Mouse (Mus musculus): ENCODE data around the gene Mst1.
A peak's percentile ranks its signal among the peaks of the same experiment; 100 is the strongest.

Gene Mst1

GRCm38 (mm10) chr9:108058291-108058690, 21.9 kb upstream of the Mst1 start:
- DNase-seq, result no peak

- no peak for DNase-seq
Measured at GRCm38 (mm10) chr9:108062142-108062541, 18.1 kb upstream of the Mst1 start.

DNA sequence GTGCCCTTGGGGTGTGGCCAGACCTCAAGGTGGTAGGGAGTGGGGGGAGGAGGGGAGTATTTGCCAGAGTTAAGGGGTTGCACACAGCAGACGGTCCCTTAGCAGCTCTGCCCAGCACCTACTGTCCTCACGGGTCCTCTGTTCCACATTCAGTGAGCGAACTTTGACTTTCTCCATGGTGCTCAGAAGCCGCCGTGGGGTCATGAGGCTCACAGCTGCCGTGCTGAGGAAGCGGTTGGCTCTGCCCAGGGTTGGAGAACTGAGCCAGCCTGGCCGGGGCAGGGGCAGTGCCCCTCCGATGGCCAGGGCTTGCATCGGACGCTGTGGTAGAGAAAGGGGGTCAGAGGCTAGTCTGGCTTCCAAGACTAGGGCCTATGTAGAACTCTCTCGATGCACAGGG, 16.9 kb upstream of the Mst1 start:
- no peak for DNase-seq

- DNase-seq, result peak; percentile 67
Measured at GRCm38 (mm10) chr9:108065491-108066011, 14.7 kb upstream of the Mst1 start.

DNA sequence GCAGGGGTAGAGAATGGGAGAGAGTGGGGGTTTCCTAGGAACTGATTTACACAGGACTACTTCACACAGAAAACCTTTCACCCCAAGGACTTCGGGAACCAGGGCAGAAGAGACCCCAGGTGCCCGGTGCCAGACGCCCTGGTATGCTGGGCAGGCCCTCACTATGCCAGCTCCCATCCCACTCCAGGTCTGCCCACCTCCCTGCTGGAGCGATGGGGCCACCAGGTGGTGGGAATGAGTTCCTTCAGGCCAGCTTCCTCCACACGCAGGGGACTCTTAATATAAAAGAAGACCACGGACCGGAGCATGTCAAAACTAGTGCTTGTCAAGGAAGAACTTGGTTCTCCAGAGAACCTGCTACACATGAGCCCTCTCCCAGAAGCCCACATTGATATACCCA, 13.0 kb upstream of the Mst1 start:
- no peak for DNase-seq

DNA sequence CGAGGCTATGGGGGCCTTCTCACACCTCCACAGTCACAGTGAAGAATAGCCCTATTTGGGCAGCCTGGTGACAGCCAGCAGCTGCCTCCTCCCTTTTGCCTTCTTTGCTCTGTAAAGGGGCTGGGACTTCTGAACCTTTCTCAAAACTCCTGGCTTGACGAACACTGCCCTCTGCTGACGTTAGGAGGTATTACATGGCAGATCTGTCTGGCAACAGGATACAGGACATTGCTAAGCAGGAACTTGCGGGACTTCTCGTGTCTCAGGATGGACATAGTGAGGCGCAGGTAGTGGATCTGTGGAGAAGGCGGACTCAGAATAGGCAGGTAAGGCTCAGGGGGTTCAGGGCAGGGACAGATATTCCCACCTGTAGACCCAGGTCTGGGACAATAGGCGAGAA, 12.3 kb upstream of the Mst1 start:
- DNase-seq, result peak; percentile 82

GRCm38 (mm10) chr9:108069007-108069406, 11.2 kb upstream of the Mst1 start:
- no peak for DNase-seq

DNA sequence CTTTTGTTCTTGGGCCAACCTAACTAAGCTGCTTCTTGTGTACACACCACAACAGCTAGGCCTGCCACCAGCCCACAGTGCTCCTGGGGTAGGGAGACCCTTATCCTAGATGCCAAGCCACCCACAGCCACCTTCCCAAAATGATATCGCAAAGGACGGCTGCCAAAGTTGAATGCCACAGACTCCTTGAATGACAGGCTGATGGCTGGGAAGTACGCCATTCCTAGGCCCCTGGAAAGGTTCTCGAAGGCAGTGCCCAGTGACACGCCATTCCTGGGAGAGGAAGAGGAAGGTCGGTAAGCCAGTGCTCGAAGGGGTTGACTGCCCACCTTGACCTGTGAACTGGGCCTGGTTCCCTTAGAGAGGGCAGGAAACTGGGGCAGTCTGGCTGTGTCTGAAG, 10.7 kb upstream of the Mst1 start:
- no peak for DNase-seq

DNA sequence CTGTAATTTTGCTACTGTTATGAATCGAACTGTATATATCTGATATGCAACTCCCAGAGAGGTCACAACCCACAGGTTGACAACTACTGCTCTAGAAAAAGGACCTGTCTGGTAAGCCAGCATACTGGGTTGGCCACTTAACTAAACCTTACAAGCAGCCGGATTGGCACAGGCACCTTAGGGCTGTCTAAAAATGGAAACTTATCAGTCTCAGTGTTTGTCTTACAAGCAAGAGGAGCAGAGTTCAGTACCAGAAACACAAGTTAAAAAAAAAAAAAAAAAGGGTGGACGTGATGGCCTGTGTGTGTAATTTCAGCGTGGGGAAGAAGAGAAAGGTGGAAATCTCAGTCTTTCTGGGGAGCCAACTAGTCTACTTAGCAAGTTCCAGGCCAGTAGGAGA, 8.4 kb upstream of the Mst1 start:
- DNase-seq, result no peak

DNA sequence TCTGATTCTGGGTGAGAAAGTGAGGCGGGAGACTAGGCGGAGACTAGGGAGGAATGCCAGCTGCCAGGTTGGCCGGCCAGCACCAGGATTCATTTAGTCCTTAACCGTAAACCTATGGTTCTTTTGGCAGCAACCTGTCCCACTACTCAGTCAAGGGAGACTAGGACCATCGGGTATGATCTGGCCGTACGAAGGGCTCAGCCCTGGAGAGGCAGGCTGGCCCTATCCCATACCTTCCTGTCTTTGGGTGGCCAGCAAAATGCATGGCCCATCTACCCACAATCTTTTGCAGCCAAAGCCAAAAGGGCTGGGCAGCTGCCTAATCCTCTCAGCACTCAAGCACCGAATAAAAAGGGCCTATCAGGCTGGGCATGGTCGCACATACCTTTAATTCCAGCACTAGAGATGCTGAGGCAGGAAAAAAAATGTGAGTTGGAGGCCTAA, 7.7 kb upstream of the Mst1 start:
- no peak for DNase-seq

DNA sequence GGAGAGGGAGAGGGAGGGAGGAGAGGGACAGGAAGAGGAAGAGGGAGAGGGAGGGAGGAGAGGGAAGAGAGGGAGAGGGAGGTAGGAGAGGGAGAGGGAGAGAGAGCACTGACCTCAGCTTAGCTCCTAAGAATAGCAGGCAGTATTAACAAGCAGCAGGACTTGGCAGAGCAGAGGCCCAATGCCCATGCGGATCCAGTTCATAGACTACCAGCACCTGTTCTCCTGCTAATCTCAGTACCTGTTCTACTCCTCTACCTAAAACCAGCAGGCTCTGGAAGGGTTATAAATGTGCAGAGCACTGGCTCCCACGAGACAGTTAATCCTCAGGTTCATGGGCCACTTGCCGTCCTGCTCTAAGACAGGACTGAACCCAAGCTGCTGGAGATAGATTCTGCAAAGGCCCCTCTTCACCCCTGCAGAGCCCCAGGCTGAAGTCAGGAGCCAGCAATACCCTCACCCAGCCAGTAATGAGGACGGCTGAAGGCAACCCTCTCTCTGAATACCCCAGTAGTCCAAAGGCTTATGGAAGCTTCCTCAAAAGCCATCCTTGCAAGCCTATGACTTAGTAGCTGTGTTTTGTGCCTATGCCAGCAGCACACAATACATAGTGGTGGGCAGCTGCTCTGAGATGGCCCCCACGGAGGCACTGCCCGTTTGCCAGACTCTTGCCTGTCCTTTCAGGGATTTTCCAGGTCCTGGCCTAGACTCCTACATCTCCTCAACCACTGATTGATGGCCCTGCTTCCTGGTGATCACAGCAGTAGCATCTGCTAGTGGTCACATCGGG, 6.9 kb upstream of the Mst1 start:
- DNase-seq, result no peak

DNA sequence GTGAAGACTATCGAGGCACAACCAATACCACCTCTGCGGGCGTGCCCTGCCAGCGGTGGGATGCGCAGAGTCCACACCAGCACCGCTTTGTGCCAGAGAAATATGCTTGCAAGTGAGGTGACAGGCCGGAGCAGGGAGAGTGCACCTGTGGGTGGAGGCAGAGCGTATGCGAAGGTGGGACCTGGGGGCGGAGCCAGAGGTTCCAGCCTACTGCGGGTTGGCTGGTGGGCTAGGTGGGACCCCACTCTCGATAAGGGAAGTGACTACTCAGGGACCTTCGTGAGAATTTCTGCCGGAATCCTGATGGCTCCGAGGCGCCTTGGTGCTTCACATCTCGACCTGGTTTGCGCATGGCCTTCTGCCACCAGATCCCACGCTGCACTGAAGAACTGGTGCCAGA, 2.3 kb downstream of the Mst1 start:
- DNase-seq, result no peak

DNA sequence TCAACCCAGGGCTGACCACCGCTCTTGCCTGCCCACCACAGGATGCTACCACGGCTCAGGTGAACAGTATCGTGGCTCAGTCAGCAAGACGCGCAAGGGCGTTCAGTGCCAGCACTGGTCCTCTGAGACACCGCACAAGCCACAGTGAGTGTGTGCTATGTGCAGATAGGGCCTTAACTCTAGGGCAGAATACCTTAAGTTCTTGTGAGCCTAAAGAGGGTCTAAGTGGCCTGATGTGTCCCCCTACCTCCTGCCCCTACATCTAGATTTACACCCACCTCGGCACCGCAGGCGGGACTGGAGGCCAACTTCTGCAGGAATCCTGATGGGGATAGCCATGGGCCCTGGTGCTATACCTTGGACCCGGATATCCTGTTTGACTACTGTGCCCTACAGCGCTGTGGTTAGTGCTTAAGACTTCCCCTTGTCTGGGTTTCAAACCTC, 2.8 kb downstream of the Mst1 start, which contains the start of gene Rnf123:
TSS of gene Rnf123 (minus strand) at position 359 of the 444 bp plus-strand sequence.
- no peak for DNase-seq

DNA sequence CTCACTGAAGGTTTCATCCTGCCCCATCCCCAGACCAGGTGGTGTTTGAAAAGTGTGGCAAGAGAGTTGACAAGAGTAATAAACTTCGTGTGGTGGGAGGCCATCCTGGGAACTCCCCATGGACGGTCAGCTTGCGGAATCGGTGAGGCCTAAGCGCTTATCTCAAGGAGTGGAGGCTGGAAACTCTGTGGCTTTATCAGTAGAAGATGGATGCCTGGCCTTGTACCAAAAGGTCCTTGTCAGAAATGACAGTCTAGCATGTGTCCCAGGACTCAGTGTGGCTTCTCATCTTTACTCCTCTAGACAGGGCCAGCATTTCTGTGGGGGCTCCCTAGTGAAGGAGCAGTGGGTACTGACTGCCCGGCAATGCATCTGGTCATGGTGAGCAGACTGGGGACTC, 3.3 kb downstream of the Mst1 start:
- no peak for DNase-seq

GRCm38 (mm10) chr9:108085261-108085660, 5.0 kb downstream of the Mst1 start:
- DNase-seq, result no peak

GRCm38 (mm10) chr9:108090611-108091120, 10.4 kb downstream of the Mst1 start:
- no peak for DNase-seq

DNA sequence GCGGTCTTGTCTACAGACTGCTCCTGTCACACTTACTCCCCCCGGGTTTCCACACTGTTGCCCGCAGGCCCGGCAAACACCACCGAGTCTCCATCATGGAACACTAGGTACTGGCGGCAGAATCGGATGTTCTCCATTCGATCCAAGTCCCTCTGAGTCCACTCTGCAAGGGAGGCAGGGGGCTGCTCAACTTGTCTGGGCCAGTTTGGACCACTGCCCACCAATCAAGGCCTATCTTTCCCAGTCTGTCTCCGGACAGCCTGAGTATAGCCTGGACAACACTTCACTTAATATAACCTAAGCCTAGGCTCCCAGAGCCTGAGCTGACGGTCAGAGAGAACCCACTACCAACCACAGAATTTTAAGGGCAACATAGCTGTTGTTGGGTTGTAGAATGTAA, 13.3 kb downstream of the Mst1 start:
- no peak for DNase-seq

- peak; percentile 97 for DNase-seq
Measured at GRCm38 (mm10) chr9:108094184-108094941, 14.1 kb downstream of the Mst1 start, which contains the start of gene Apeh. TSS of gene Apeh (minus strand) at chr9:108094606.

DNA sequence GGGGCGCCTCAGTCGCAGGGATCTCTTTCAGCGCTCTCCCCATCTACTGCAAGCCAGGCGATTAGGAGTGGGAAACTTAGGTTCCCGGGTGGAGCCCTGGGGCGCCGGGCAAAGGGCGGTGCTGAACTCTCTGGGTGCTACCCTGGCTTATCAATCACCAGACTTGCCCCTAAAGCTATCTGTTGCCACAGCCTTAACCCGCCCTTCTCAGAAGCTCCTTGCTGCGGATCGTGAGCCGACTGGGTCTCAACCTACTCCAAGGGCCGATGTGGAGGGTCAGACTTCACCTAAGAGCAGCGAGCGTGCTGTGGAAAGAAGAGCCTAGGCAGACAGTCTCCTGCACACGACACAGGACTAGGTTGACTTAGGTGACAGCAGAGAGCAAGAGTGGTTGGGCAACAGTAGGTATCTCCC, 14.8 kb downstream of the Mst1 start:
- DNase-seq, result peak; percentile 44

GRCm38 (mm10) chr9:108095518-108095917, 15.3 kb downstream of the Mst1 start:
- DNase-seq, result peak; percentile 66

GRCm38 (mm10) chr9:108095949-108096712, 15.9 kb downstream of the Mst1 start:
- DNase-seq, result no peak

DNA sequence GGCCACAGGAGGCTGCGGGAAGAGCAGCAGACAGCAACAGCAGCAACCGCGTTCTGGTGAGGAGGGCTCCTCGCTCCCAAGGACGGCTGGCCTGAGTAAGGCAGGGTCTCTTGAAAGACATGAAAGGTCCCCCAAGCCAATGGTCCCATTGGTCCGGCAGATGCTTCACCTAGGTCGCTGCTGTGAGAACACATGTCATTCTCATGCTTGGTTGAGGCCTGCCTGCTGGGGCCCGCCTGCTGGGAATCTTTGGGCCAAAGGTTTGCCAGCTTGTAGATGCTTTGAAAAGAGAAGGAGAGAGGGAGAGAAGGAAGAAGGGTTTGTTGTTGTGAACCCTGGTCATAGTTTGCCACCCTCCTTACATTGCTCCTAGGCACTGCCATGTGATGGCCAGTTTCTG, 19.4 kb downstream of the Mst1 start:
- DNase-seq, result no peak

Data from thymus, postnatal 25 days (tissue).